Mouse (Mus musculus) left cerebral cortex, postnatal 4 days (tissue): ENCODE measurements around the gene Gm7682. TPM values are rescaled to one million over a fixed set of nuclear protein-coding genes. Genes with fewer than 3 reads are reported as not detected.
"Not testable (repeated sequence)": the region's sequence is repeated elsewhere in the genome, so short reads cannot be mapped to it uniquely, and the experiment has no call there.

Source experiments
- DNase-seq: peaks from one replicate; pipeline ENCODE4 v3.0.0-alpha.2; 2022
- intact Hi-C: fragments of 180-260 bp; cut with DNase I; formaldehyde crosslinking; loops from one replicate; pipeline ENCODE4 v1.15.1; 2025
- total RNA-seq, 2 experiments: library from RNA; stranded (reverse); gene quantifications; 2 replicates each; pipeline ENCODE4 v1.2.3; 2021

The Gm7682 gene
- total RNA-seq: not detected

DNA sequence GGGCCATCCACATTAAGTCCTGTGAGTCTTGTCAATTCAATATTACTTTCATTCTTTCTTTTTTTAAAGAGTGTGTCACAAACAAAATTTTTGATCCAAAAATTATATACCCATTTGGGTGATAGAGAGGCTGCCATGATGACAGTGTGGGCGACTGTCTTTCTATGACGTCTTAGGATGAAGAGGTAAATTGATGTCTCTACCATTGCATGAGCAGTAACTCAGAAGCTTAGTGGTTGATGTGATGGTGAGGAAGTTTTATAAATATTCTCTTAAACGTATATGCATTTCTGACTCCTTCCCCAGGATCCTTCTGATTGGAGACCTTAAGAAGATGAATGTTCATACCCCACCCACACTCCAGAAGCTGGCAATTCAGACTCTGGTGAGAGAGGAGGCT, at the start of gene Gm7682:
TSS of gene Gm7682 (plus strand) at position 301 of the 400 bp plus-strand sequence.
- intact Hi-C loops, DNase-seq: not testable (repeated sequence)

Other genes starting within 250 kb of the Gm7682 start
- not detected for gene Gm3106, start 227.8 kb upstream of the Gm7682 start, total RNA-seq
- not detected for gene A430089I19Rik, start 139.0 kb upstream of the Gm7682 start, total RNA-seq
- not detected for gene Gm6502, start 131.3 kb upstream of the Gm7682 start, total RNA-seq
- gene AA792892, start 106.0 kb upstream of the Gm7682 start, total RNA-seq: under 1 TPM in 1 of 2 experiments, not detected in 1; 0.18 TPM
- not detected for gene Gm3139, start 80.5 kb downstream of the Gm7682 start, total RNA-seq
- not detected for gene Gm3147, start 170.6 kb downstream of the Gm7682 start, total RNA-seq
- not detected for gene Gm6509, start 178.2 kb downstream of the Gm7682 start, total RNA-seq
- not detected for gene Gm6205, start 202.6 kb downstream of the Gm7682 start, total RNA-seq